ENCODE assay signal across 8 mouse cellular contexts in the genomic region with DNA sequence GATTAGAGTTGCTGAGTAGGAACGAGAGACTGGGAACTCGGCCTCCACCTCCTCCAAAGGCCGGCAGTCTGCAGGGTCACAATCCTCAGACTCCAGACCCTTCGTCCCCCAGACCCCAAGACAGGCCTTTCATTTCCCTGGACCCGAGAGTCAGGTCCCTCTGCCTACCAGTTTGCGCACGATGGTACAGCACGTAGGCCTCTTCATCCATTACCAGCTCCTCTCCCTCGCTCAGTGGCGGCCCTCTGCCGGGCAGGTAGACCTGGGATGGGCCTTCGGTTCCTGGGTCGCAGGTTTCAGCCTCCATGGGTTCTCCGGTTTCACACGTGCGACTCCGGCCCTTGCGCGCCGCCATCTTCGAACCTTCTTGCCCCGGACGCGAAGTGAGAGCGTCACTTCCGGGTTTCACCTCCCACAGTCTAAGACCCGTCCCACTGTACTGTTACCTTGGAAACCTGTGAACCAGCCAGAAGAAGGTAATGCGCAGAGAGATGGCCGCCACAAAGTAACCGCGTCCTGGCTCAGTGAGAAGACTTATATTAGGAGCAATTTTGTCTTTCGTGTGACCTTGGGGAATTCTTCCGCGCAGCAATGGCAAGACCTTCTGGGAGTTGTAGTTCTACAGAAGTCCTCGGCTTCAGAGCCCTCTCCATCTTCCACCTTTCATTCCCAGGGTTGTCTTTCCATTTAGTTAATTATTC. TPM values are rescaled to one million over a fixed set of nuclear protein-coding genes. Genes with fewer than 3 reads are reported as not detected.
A peak's percentile ranks its signal among the peaks of the same experiment; 100 is the strongest.
DNase-seq lines count a peak whose midpoint lies in the region; ATAC-seq lines count a peak whose summit lies in the region.

A gene (minus strand): TSS at position 518 of the 701 bp plus-strand sequence.

- peaks cover 9% of the 10 kb centered on the region; the same call in 1 of the 2 replicates for H3K79me2 ChIP-seq in macrophage (ENCODE audit: inconsistent target)

- H3K9me3 ChIP-seq in hindbrain, embryonic 16.5 days (ENCODE audit: control insufficient read depth, low read length) = no peaks in the 10 kb centered on the region

- peaks cover 15% of the 10 kb centered on the region for H3K4me1 ChIP-seq in hindbrain, embryonic 16.5 days (ENCODE audit: control insufficient read depth, insufficient read depth, low read depth, low read length)

- peak within 1 kb of the TSS; percentile 84 for H3K4me3 ChIP-seq in hindbrain, embryonic 16.5 days (ENCODE audit: low read length)
- peak within 1 kb of the TSS; percentile 97 for H3K4me3 ChIP-seq in macrophage (ENCODE audit: inconsistent target)

- H3K27me3 ChIP-seq in hindbrain, embryonic 16.5 days (replicated peaks; ENCODE audit: control insufficient read depth, insufficient read depth, low read length) = peaks cover 39% of the 10 kb centered on the region

- under 1% methylated on average over 35 of the region's 35 CpGs for WGBS in hindbrain, embryonic 16.5 days
- under 1% methylated on average over 35 of the region's 35 CpGs for WGBS in macrophage (ENCODE audit: missing documents)

- H3K36me3 ChIP-seq in hindbrain, embryonic 16.5 days (ENCODE audit: control insufficient read depth, insufficient read depth, low read length) = peaks cover 11% of the 10 kb centered on the region
- peaks cover 19% of the 10 kb centered on the region; the same call in 1 of the 2 replicates for H3K36me3 ChIP-seq in macrophage (ENCODE audit: inconsistent target)

- peak; percentile 92 for ATAC-seq in hindbrain, embryonic 16.5 days

- H3K27ac ChIP-seq in hindbrain, embryonic 16.5 days (ENCODE audit: low read depth, low read length) = peak within 1 kb of the TSS; percentile 87
- H3K27ac ChIP-seq in macrophage = peak within 1 kb of the TSS; percentile 44

- peak; percentile 84 for DNase-seq in WW6 (ENCODE audit: low read depth, low spot score)
- DNase-seq in cerebellum, postnatal 36 days = peak; percentile 79 to 86
- DNase-seq in gastrocnemius, adult 18-20 months (ENCODE audit: low spot score) = peak; percentile 87
- DNase-seq in left cerebral cortex, adult 18-20 months (ENCODE audit: low spot score in 2 of 2) = peak; percentile 85 to 90
- peak; percentile 90 for DNase-seq in right cerebral cortex, adult 18-20 months
- peak; percentile 79 for DNase-seq in urinary bladder, postnatal 25 days (ENCODE audit: low spot score)

- H3K4me2 ChIP-seq in hindbrain, embryonic 16.5 days (ENCODE audit: low read length) = peak within 1 kb of the TSS; percentile 91

- peak within 1 kb of the TSS; percentile 75 for H3K9ac ChIP-seq in hindbrain, embryonic 16.5 days (ENCODE audit: low read depth, low read length)

RNA-seq across cellular contexts. Expression of the gene that starts here (rescaled TPM):
- total RNA-seq in gastrocnemius, adult 18-20 months (2021) = 10 to 100 TPM; 13.4 to 14.3 TPM
- 44.0 and 46.7 TPM in 2 replicates for polyA plus RNA-seq in hindbrain, embryonic 16.5 days (2015; fragmentation: Nextera tagmentation; extraction: Ambion mirVana)
- total RNA-seq in left cerebral cortex, adult 18-20 months (2021) = 10 to 100 TPM; 20.1 to 23.2 TPM
- total RNA-seq in macrophage (2018; cell fraction: chromatin; rRNA removed) = 10 to 100 TPM in 1 of 26 experiments, 1 to 10 TPM in 25; 1.3 to 13.0 (median 5.9) TPM
- 1 to 10 TPM; 4.4 to 8.9 (median 6.5) TPM for total RNA-seq in macrophage (2018; cell fraction: cytosol; rRNA removed)
- total RNA-seq in macrophage (2018; cell fraction: nucleus; rRNA removed) = 10 to 100 TPM in 2 of 26 experiments, 1 to 10 TPM in 24; 3.9 to 28.1 (median 5.4) TPM
- polyA plus RNA-seq in macrophage (2018) = 4.9 to 28.9 TPM (median 5.3 TPM) in 3 replicates

Comparison
In these comparisons a context has a peak if more than half of its experiments do, and no peak if none do; other contexts are left out.
1. Peak in every context shown above with its lines: DNase-seq, ATAC-seq, H3K4me3 ChIP-seq and H3K27ac ChIP-seq.